Mouse (Mus musculus): ENCODE data around the gene Phip. TPM values are rescaled to one million over a fixed set of nuclear protein-coding genes. Genes with fewer than 3 reads are reported as not detected.

Gene Phip
- 1.1 and 2.5 TPM in 2 replicates for polyA plus RNA-seq (2012; rRNA removed)

GRCm38 (mm10) chr9:82975342-82976215 lies at the start of gene Phip:
Gene Phip (minus strand): TSS chr9:82975516.

GRCm38 (mm10) chr9:82829007-82829689 lies 146.2 kb downstream of the Phip start, which contains the start of gene Irak1bp1:
Gene Irak1bp1 (plus strand): TSS chr9:82829540.

Other genes starting within 250 kb of the Phip start
- gene Irak1bp1, start 146.0 kb downstream of the Phip start, polyA plus RNA-seq (2012; rRNA removed), result 5.3 and 8.0 TPM in 2 replicates
- 1.7 and 2.8 TPM in 2 replicates for gene Hmgn3, start 171.2 kb upstream of the Phip start, polyA plus RNA-seq (2012; rRNA removed)

Measured in colon, adult 2 months (tissue).